Mouse (Mus musculus) heart, postnatal 10 days (tissue): ENCODE data around the gene Zfp605. TPM values are rescaled to one million over a fixed set of nuclear protein-coding genes. Genes with fewer than 3 reads are reported as not detected.
"Not testable (repeated sequence)": the region's sequence is repeated elsewhere in the genome, so short reads cannot be mapped to it uniquely, and the experiment has no call there.

Source experiments
- DNase-seq, 2 experiments: peaks; one replicate each; pipeline ENCODE4 v3.0.0; 2021
- intact Hi-C: fragments of 180-260 bp; cut with DNase I; formaldehyde crosslinking; loops from one replicate; pipeline ENCODE4 v1.15.1; 2025
- total RNA-seq, 2 experiments: library from RNA; stranded (reverse); gene quantifications; 2 replicates each; pipeline ENCODE4 v1.2.3; 2021

The Zfp605 gene
- total RNA-seq, 2 experiments from 2014 or later, result 3.4 to 3.7 TPM

- intact Hi-C loops, result loop anchor here (5.0 kb wide), 1 partner anchor 50 kb away; no protein-coding TSS in a partner anchor
- DNase-seq, result no peak
These were observed 2.9 kb upstream of the Zfp605 start for GRCm38 (mm10) chr5:110106901-110107564.

DNA sequence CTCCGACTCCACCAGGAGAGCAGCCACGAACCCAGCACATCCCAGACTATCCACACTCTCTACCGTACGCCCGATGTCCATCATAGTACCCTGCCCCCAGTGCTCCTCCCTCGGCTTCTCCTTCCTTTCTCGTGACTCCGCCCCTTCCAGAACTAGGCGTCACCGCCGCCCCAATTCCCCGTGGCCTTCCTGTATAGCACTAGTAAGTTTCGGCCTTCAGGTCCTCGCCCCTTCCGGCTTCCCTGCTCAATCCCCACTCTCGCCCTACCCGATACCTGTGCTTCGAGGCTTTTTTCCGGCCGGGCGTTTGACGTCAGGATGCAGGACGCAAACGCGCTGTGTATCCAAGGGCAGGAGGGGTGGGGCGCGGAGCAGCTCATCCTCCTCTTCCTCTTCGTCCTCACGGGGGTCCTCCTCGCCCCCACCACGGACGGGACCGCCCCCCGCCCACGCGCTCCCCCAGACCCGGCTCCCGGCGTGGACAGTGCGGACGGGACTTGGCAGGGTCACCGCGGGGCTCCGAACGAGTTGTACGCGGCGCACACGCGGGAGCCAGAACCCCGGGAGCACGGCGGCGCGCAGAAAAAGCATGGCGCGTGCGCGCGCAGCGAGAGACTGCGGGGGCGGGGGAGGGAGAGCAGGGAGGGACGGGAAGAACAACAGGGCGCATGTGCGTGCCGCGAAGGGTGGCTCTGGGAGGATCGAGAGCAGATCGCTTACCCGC lies 2.1 kb upstream of the Zfp605 start, which contains the start of gene Gtpbp6:
Gene Gtpbp6, minus strand, starts transcription at position 617 of the 724 bp plus-strand sequence.
- intact Hi-C loops, result loop anchor here (5.0 kb wide), 1 partner anchor 50 kb away; no protein-coding TSS in a partner anchor
- DNase-seq, result peak; percentile 96 to 98

DNA sequence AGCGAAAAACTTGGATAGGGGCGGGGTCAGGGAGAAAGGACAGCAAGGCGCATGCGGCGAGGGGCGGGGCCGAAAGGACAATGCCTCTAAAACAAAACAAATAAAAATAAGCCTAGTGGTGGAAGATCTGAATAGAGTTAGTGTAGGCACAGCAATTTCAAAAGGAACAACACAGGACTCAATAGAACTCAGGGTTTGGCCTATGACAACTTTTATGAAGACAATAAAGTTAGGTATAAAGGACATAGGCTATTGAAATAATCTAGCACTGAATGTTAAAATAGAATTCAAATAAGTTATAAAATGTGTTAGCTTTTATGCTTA lies 1.6 kb upstream of the Zfp605 start:
- DNase-seq, result no peak

DNA sequence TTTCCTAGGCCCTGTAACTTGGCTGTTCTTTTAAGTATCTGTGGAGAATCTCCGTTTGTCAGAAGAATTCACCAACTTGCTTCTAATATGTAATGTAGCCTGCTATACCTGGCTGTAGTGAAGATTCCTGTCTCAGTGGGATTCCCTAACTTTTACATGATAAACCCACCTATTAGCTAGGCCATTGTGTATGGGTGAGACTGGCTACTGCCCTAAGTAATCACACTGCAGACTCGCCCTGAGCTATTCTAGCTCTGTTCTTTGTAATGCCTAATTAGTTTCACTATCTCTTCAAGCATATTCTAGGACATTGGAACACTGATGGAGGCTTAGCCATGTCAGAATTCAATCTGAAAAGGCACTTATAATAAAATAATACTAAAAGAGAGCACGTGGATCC lies 12.5 kb downstream of the Zfp605 start:
- intact Hi-C loops, DNase-seq: not testable (repeated sequence)

More for the DNA sequence above, 1.6 kb upstream of the Zfp605 start:
- intact Hi-C loops, result loop anchor here (5.0 kb wide), 1 partner anchor 51 kb away; no protein-coding TSS in a partner anchor

GRCm38 (mm10) chr5:110135293-110136086 lies 25.6 kb downstream of the Zfp605 start, which contains the start of gene Chfr:
Gene Chfr, plus strand, starts transcription at chr5:110135842.
- intact Hi-C loops, result loop anchor here (5.0 kb wide), 1 partner anchor 78 kb away; no protein-coding TSS in a partner anchor
- peak; percentile 99 for DNase-seq

GRCm38 (mm10) chr5:110136087-110136464 lies 26.2 kb downstream of the Zfp605 start:
- intact Hi-C loops, result loop anchor here (5.0 kb wide), 1 partner anchor 79 kb away; no protein-coding TSS in a partner anchor
- DNase-seq, result no peak

DNA sequence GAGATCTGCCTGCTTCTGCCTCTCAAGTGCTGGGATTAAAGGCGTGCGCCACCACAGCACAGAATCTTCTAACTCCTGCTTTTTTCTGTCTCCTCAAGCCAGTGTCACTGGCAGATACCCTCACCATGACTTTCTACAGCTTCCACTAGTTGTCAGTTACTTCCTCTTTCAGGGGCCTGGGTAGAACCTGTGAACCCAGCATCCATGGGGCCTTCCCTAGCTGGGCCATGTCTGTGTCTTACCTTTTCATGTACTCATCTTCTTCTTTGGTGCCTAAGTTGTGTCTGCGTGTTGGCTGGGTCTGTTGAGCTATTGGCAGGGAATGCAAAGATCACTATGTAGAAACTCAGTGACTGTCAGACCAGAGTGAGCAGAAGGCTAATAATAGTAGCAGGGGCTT lies 27.9 kb downstream of the Zfp605 start:
- intact Hi-C loops, result loop anchor here (1.0 to 5.0 kb wide), 2 partner anchors 39 to 81 kb away; no protein-coding TSS in a partner anchor
- no peak for DNase-seq

- DNase-seq, result no peak
- intact Hi-C loops, result loop anchor here (5.0 kb wide), 1 partner anchor 82 kb away; no protein-coding TSS in a partner anchor
These were observed 29.4 kb downstream of the Zfp605 start for GRCm38 (mm10) chr5:110139325-110139724.

DNA sequence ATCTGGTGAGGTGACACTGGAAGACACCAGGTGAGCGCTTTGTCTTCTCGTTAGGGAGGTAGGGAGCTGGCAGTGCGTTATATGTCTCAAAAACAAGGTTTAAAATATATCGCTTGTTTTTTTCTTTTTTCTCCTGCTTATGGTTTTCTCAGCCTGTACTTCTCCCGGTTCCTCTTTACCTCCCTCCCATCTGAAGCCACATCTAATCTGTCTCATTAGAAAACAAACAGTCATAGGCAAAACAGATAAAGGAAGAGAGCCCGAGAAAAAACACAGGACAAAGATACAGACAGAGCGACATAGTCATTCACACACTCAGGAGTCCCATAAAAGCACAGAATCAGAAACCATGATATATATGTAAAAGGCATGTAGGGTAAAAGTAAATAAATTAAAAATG lies 30.5 kb downstream of the Zfp605 start:
- no peak for DNase-seq
- intact Hi-C loops, result no loop called here

DNA sequence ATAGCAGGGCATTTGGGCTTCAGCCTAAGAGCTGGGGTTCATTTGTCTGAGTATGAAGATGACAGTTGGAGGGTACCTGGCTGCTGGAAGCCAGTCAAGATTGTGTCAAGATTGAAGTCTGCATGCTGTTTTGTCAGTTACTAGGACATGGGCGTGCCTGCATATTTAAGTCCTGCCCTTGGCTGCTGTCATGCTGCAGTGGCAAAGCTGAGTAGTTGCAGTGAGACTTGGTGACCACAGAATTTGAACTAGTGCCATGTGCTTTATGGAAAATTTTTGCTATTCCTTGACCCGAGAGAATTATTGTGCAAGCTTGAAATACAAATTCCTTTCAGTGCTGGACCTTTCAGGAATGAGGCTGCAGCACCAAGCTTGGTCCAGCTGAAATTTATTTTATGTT lies 32.4 kb downstream of the Zfp605 start:
- intact Hi-C loops, result no loop called here
- peak; percentile 27 to 30 for DNase-seq

GRCm38 (mm10) chr5:110143007-110143406 lies 33.1 kb downstream of the Zfp605 start:
- peak; percentile 10 to 14 for DNase-seq
- intact Hi-C loops, result no loop called here

GRCm38 (mm10) chr5:110169374-110169773 lies 59.5 kb downstream of the Zfp605 start:
- intact Hi-C loops, result no loop called here
- no peak for DNase-seq

- DNase-seq, result peak; percentile 94 to 95
- intact Hi-C loops, result loop anchor here (1.0 to 5.0 kb wide), 2 partner anchors 39 to 91 kb away; partner anchors contain the start of gene Pgam5
These were observed 66.6 kb downstream of the Zfp605 start, which contains the start of gene Golga3 for GRCm38 (mm10) chr5:110176362-110177020. Gene Golga3, plus strand, starts transcription at chr5:110176701.

- intact Hi-C loops, result loop anchor here (1.0 to 5.0 kb wide), 2 partner anchors 40 to 90 kb away; partner anchors contain the start of gene Pgam5
- no peak for DNase-seq
These were observed 67.1 kb downstream of the Zfp605 start for GRCm38 (mm10) chr5:110177021-110177420.

GRCm38 (mm10) chr5:110178628-110179027 lies 68.7 kb downstream of the Zfp605 start:
- no peak for DNase-seq
- intact Hi-C loops, result loop anchor here (5.0 kb wide), 1 partner anchor 89 kb away; the partner anchor contains the start of gene Pgam5

Other genes starting within 250 kb of the Zfp605 start
- 1 to 10 TPM; 3.4 to 4.9 TPM for gene Gm15446, start 186.7 kb upstream of the Zfp605 start, total RNA-seq
- gene Zfp932, start 113.6 kb upstream of the Zfp605 start, total RNA-seq, result 10 to 100 TPM in 1 of 2 experiments, 1 to 10 TPM in 1; 7.9 to 10.0 TPM
- 1 to 10 TPM; 1.2 to 5.3 TPM for gene Gm17655, start 37.6 kb upstream of the Zfp605 start, total RNA-seq
- under 1 TPM in 1 of 2 experiments, not detected in 1; 0.07 TPM for gene Gm35315, start 15.7 kb upstream of the Zfp605 start, total RNA-seq
- gene Plcxd1, start 10.1 kb upstream of the Zfp605 start, total RNA-seq, result not detected
- 10 to 100 TPM; 29.8 to 30.1 TPM for gene Gtpbp6, start 1.9 kb upstream of the Zfp605 start, total RNA-seq
- gene Chfr, start 25.8 kb downstream of the Zfp605 start, total RNA-seq, result 10 to 100 TPM; 21.6 to 22.1 TPM
- gene Golga3, start 66.6 kb downstream of the Zfp605 start, total RNA-seq, result 10 to 100 TPM; 35.3 to 39.5 TPM
- gene Ankle2, start 120.9 kb downstream of the Zfp605 start, total RNA-seq, result 10 to 100 TPM; 28.6 to 34.9 TPM
- gene Pgam5, start 159.8 kb downstream of the Zfp605 start, total RNA-seq, result 10 to 100 TPM; 35.5 to 39.0 TPM
- gene Pxmp2, start 176.1 kb downstream of the Zfp605 start, total RNA-seq, result 10 to 100 TPM; 25.6 to 28.5 TPM
- 1 to 10 TPM; 7.4 to 9.1 TPM for gene Pole, start 176.2 kb downstream of the Zfp605 start, total RNA-seq
- gene P2rx2, start 233.1 kb downstream of the Zfp605 start, total RNA-seq, result not detected
- gene Lrcol1, start 234.6 kb downstream of the Zfp605 start, total RNA-seq, result not detected